Mouse (Mus musculus) G1E-ER4 (cell line): ENCODE results near the gene Tanc2. TPM values are rescaled to one million over a fixed set of nuclear protein-coding genes. Genes with fewer than 3 reads are reported as not detected.

Experiments used
- GATA1 ChIP-seq: IDR thresholded peaks from one replicate; pipeline ENCODE4 v1.8.0; 2012; ENCODE audit warnings: low read length, inconsistent platforms
- polyA plus RNA-seq: library from polyadenylated mRNA; stranded (reverse); fragments of >175 nt; gene quantifications from 2 replicates; pipeline ENCODE4 v1.2.3, GENCODE M21; 2012

Tanc2 gene
- polyA plus RNA-seq, 1 experiment: not detected

DNA sequence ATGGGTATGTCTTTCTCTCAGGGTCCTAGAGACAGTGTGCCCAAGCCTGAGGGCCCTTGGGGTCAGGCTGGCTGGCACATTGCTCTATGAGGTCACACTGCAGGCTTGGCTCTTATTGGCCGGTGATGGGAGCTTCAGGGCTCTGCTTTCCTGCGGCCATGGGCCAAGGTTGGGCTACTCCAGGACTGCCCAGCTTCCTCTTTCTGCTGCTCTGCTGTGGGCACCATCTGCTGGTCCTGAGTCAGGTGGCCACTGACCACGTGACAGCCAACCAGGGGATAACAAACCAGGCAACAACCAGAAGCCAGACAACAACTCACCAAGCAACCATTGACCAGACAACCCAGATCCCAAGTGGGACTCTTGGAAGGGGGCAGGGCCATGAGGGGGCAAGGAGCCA, 385.3 kb downstream of the Tanc2 start:
- no peak for TF ChIP-seq GATA1

GRCm38 (mm10) chr11:105975636-105976035, 385.9 kb downstream of the Tanc2 start:
- TF ChIP-seq GATA1: no peak

DNA sequence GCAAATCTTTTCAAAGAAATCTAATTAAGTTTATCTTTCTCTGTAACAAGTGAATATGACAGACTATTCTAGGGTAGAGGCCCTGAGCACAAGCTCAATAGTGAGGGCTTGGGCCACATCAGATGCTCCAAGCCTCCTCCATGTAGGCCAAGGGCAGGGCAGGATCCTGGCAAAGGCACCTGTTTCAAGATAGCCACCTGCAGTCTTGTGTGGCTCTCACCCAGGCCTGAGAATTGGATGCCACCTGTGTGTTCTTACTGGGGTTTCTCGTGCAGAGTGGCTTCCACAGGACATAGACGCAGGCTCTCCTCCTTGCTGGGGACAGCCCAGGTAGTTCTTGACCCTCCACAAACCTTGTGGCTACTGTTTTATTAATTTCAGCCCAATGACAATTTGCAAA, 388.4 kb downstream of the Tanc2 start:
- TF ChIP-seq GATA1: no peak

DNA sequence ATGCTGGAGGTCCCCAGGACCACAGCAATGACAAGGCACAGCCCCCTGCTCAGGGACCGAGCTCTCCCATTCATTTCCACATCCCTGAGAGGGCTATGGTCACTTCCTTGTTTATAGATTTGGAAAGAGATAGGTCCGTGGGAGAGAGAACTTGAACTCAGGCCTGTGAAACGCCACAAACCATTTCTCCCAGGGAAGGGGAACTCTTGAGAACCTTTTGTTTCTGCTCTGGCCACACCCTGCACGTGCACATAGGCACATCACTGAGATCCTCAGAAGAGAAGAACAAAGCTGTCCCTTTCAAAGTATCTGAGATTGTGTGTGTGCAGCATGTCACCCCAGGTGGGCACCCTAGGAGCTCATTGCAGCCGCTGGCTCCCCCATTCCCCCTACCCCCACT, 388.8 kb downstream of the Tanc2 start:
- TF ChIP-seq GATA1: no peak

Other genes starting within 250 kb of the Tanc2 start
- gene March10, start 133.3 kb upstream of the Tanc2 start, polyA plus RNA-seq: not detected in 2 replicates